Mouse (Mus musculus) hindbrain, embryonic 11.5 days (tissue): ENCODE data around the gene Ctc1. TPM values are rescaled to one million over a fixed set of nuclear protein-coding genes. Genes with fewer than 3 reads are reported as not detected.

ENCODE experiments used
- ATAC-seq: fragments of 200-750 bp; cut with Nextera tagmentation; 2 replicates; pipeline ENCODE4 v1.8.0; 2017; ENCODE audit warnings: mild to moderate bottlenecking, moderate TSS enrichment, moderate library complexity; ENCODE audit not compliant: low FRiP score
- DNase-seq: peaks from one replicate; pipeline ENCODE4 v3.0.0-alpha.2; 2015; ENCODE audit warnings: low spot score
- H3K27ac ChIP-seq: fragments of 300-500 bp; sonication (generic); 2 replicates; pipeline ENCODE4 v1.5.1; 2014; ENCODE audit warnings: mild to moderate bottlenecking, low read depth, low read length
- H3K27me3 ChIP-seq: fragments of 300-500 bp; sonication (generic); 2 replicates; pipeline ENCODE4 v1.6.1; 2014; ENCODE audit warnings: mild to moderate bottlenecking, low read length, moderate library complexity, mixed read lengths; ENCODE audit not compliant: control insufficient read depth, insufficient read depth
- H3K36me3 ChIP-seq: fragments of 300-500 bp; sonication (generic); 2 replicates; pipeline ENCODE4 v1.6.1; 2014; ENCODE audit warnings: mild to moderate bottlenecking, low read length, moderate library complexity, mixed read lengths; ENCODE audit not compliant: control insufficient read depth, insufficient read depth
- H3K4me1 ChIP-seq: fragments of 300-500 bp; sonication (generic); replicated peaks from 2 replicates; pipeline ENCODE4 v1.6.1; 2014; ENCODE audit warnings: low read length, mixed read lengths; ENCODE audit not compliant: control insufficient read depth, insufficient read depth
- H3K4me2 ChIP-seq: fragments of 300-500 bp; sonication (generic); replicated peaks from 2 replicates; pipeline ENCODE4 v1.6.1; 2014; ENCODE audit warnings: mild to moderate bottlenecking, low read depth, low read length
- H3K4me3 ChIP-seq: fragments of 300-500 bp; sonication (generic); 2 replicates; pipeline ENCODE4 v1.5.1; 2014; ENCODE audit warnings: low read depth, low read length
- H3K9ac ChIP-seq: fragments of 300-500 bp; sonication (generic); 2 replicates; pipeline ENCODE4 v1.6.1; 2014; ENCODE audit warnings: low read depth, low read length
- H3K9me3 ChIP-seq: fragments of 300-500 bp; sonication (generic); 2 replicates; pipeline ENCODE4 v1.6.1; 2016; ENCODE audit warnings: low read length; ENCODE audit not compliant: control insufficient read depth
- WGBS: fragments of 180-500 bp; shearing (Covaris S2); extraction: QIAGEN DNeasy Blood & Tissue Kit; methylation state at CpG from one replicate; pipeline ENCODE4 v1.1.7; 2014; 5-methylcytosine and 5-hydroxymethylcytosine counted together
- polyA plus RNA-seq: library from polyadenylated mRNA; unstranded; fragments of >200 nt; fragmentation: Nextera tagmentation; extraction: Ambion mirVana; gene quantifications from 2 replicates; pipeline ENCODE4 v1.2.1, GENCODE M21; 2014

Gene Ctc1
- polyA plus RNA-seq, 1 experiment from 2014 or later: 48.7 TPM

- Histone ChIP-seq H3K9ac (no peak overlapping the region), H3K4me3 (no peak overlapping the region), H3K4me2 (no peak overlapping the region), H3K4me1 (no peaks in the 10 kb centered on the region), H3K9me3 (no peaks in the 10 kb centered on the region), H3K27ac (no peak overlapping the region), H3K27me3 (no peaks in the 10 kb centered on the region), H3K36me3 (peaks cover 9% of the 10 kb centered on the region; the same call in 1 of the 2 replicates)
- DNase-seq (no peak), ATAC-seq (no peak)
- WGBS: 71% methylated on average over 4 of the region's 4 CpGs
Observed at GRCm38 (mm10) chr11:69051771-69052170, 36.1 kb downstream of the Ctc1 start.

- no peaks in the 10 kb centered on the region for H3K4me1 ChIP-seq
- no peak overlapping the region for H3K9ac ChIP-seq
- H3K4me3 ChIP-seq: no peak overlapping the region
- whole genome bisulfite sequencing: 94% methylated on average over 2 of the region's 2 CpGs
- H3K9me3 ChIP-seq: no peaks in the 10 kb centered on the region
- H3K4me2 ChIP-seq: no peak overlapping the region
- H3K36me3 ChIP-seq: peaks cover 9% of the 10 kb centered on the region; the same call in 1 of the 2 replicates
- ATAC-seq: no peak
- no peaks in the 10 kb centered on the region for H3K27me3 ChIP-seq
- H3K27ac ChIP-seq: no peak overlapping the region
- DNase-seq: no peak
Observed at GRCm38 (mm10) chr11:69052824-69053421, 37.2 kb downstream of the Ctc1 start.

- H3K27ac ChIP-seq: no peak overlapping the region
- no peak overlapping the region for H3K9ac ChIP-seq
- no peaks in the 10 kb centered on the region for H3K9me3 ChIP-seq
- no peak overlapping the region for H3K4me2 ChIP-seq
- ATAC-seq (no peak), DNase-seq (no peak)
- 0 out of 2 replicates have a peak, but pooled peaks cover 2% of the 10 kb centered on the region for H3K4me1 ChIP-seq
- H3K27me3 ChIP-seq: no peaks in the 10 kb centered on the region
- 77% methylated on average over 3 of the region's 3 CpGs for WGBS
- peaks cover 9% of the 10 kb centered on the region; the same call in 1 of the 2 replicates for H3K36me3 ChIP-seq
- H3K4me3 ChIP-seq: no peak overlapping the region
Observed at GRCm38 (mm10) chr11:69053848-69054247, 38.1 kb downstream of the Ctc1 start.

GRCm38 (mm10) chr11:69058265-69058664 is 42.6 kb downstream of the Ctc1 start:
- H3K9me3 ChIP-seq: no peaks in the 10 kb centered on the region
- H3K27me3 ChIP-seq: no peaks in the 10 kb centered on the region
- DNase-seq: no peak
- no peak overlapping the region; the same call in 1 of the 2 replicates for H3K9ac ChIP-seq
- H3K27ac ChIP-seq: peak overlapping the region; percentile 79
- no peaks in the 10 kb centered on the region for H3K36me3 ChIP-seq
- H3K4me3 ChIP-seq: peak overlapping the region; percentile 87
- 0 out of 2 replicates have a peak, but pooled peaks cover 3% of the 10 kb centered on the region for H3K4me1 ChIP-seq
- 72% methylated on average over 2 of the region's 2 CpGs for WGBS
- no peak for ATAC-seq
- peak overlapping the region; percentile 68 for H3K4me2 ChIP-seq

GRCm38 (mm10) chr11:69058729-69059356 is 43.1 kb downstream of the Ctc1 start:
- peak overlapping the region; percentile 79 for H3K27ac ChIP-seq
- peak; percentile 26 for DNase-seq
- peak; percentile 38 for ATAC-seq
- no peaks in the 10 kb centered on the region for H3K27me3 ChIP-seq
- H3K9me3 ChIP-seq: no peaks in the 10 kb centered on the region
- peak overlapping the region; percentile 68 for H3K4me2 ChIP-seq
- 2% methylated on average over 19 of the region's 19 CpGs for WGBS
- H3K36me3 ChIP-seq: no peaks in the 10 kb centered on the region
- H3K4me1 ChIP-seq: 0 out of 2 replicates have a peak, but pooled peaks cover 3% of the 10 kb centered on the region
- peak overlapping the region; percentile 64 for H3K9ac ChIP-seq
- peak overlapping the region; percentile 87 for H3K4me3 ChIP-seq

GRCm38 (mm10) chr11:69059357-69059974 is 43.8 kb downstream of the Ctc1 start, which contains the start of gene Borcs6:
Borcs6 (plus strand) TSS chr11:69059717.
- ATAC-seq: peak; percentile 91
- H3K9me3 ChIP-seq: no peaks in the 10 kb centered on the region

GRCm38 (mm10) chr11:69059975-69060411 is 44.3 kb downstream of the Ctc1 start:
- peak; percentile 20 for ATAC-seq

More at GRCm38 (mm10) chr11:69059357-69059974, 43.8 kb downstream of the Ctc1 start, which contains the start of gene Borcs6:
- Histone ChIP-seq H3K9ac (peak within 1 kb of the TSS; percentile 82), H3K36me3 (no peaks in the 10 kb centered on the region), H3K4me1 (0 out of 2 replicates have a peak, but pooled peaks cover 3% of the 10 kb centered on the region), H3K4me3 (peak within 1 kb of the TSS; percentile 87), H3K27ac (peak within 1 kb of the TSS; percentile 87), H3K4me2 (peak within 1 kb of the TSS; percentile 96), H3K27me3 (no peaks in the 10 kb centered on the region)
- under 1% methylated on average over 61 of the region's 64 CpGs for WGBS
- DNase-seq: peak; percentile 96

GRCm38 (mm10) chr11:69060448-69061254 is 44.9 kb downstream of the Ctc1 start:
- Histone ChIP-seq H3K27me3 (no peaks in the 10 kb centered on the region), H3K9me3 (no peaks in the 10 kb centered on the region), H3K27ac (peak overlapping the region; percentile 87; the same call in 1 of the 2 replicates), H3K36me3 (no peaks in the 10 kb centered on the region), H3K4me1 (0 out of 2 replicates have a peak, but pooled peaks cover 3% of the 10 kb centered on the region), H3K4me3 (peak overlapping the region; percentile 87), H3K9ac (peak overlapping the region; percentile 82), H3K4me2 (peak overlapping the region; percentile 96)
- 2% methylated on average over 40 of the region's 40 CpGs for WGBS
- ATAC-seq (no peak), DNase-seq (peak; percentile 43)

More at GRCm38 (mm10) chr11:69059975-69060411, 44.3 kb downstream of the Ctc1 start:
- H3K27me3 ChIP-seq: no peaks in the 10 kb centered on the region
- H3K9me3 ChIP-seq: no peaks in the 10 kb centered on the region
- peak overlapping the region; percentile 87 for H3K4me3 ChIP-seq
- H3K4me2 ChIP-seq: peak overlapping the region; percentile 96
- 0% methylated on average over 41 of the region's 49 CpGs for WGBS
- H3K9ac ChIP-seq: peak overlapping the region; percentile 82
- DNase-seq: no peak
- H3K27ac ChIP-seq: peak overlapping the region; percentile 87
- H3K4me1 ChIP-seq: 0 out of 2 replicates have a peak, but pooled peaks cover 3% of the 10 kb centered on the region
- no peaks in the 10 kb centered on the region for H3K36me3 ChIP-seq
